Mouse (Mus musculus): ENCODE measurements at regions not wholly inside any gene's neighbourhood (a gene's known extent, or its start where the extent isn't known, plus 50 kb on each side); places are given as distances from the start of the nearest gene placed in this dataset.
"Not testable (repeated sequence)": the region's sequence is repeated elsewhere in the genome, so short reads cannot be mapped to it uniquely, and the experiment has no call there.

GRCm38 (mm10) chr2:10718366-10718765, 348.1 kb downstream of the Sfmbt2 start:
- DNase-seq (ENCODE audit: low spot score) (no peak), ATAC-seq (no peak)
- Histone ChIP-seq H3K9ac (replicated peaks; ENCODE audit: low read length) (no peak overlapping the region), H3K27me3 (ENCODE audit: insufficient read depth, low read length) (no peaks in the 10 kb centered on the region), H3K4me2 (ENCODE audit: low read depth, low read length) (no peak overlapping the region), H3K9me3 (ENCODE audit: low read length) (no peaks in the 10 kb centered on the region), H3K36me3 (ENCODE audit: insufficient read depth, low read length) (no peaks in the 10 kb centered on the region), H3K4me3 (ENCODE audit: low read length) (no peak overlapping the region), H3K27ac (no peak overlapping the region), H3K4me1 (ENCODE audit: insufficient read depth, low read length) (no peaks in the 10 kb centered on the region)
- no peak for TF ChIP-seq CTCF (IDR thresholded peaks at IDR 0.05; ENCODE audit: low read depth)
- 78% methylated on average over 5 of the region's 5 CpGs for WGBS

DNA sequence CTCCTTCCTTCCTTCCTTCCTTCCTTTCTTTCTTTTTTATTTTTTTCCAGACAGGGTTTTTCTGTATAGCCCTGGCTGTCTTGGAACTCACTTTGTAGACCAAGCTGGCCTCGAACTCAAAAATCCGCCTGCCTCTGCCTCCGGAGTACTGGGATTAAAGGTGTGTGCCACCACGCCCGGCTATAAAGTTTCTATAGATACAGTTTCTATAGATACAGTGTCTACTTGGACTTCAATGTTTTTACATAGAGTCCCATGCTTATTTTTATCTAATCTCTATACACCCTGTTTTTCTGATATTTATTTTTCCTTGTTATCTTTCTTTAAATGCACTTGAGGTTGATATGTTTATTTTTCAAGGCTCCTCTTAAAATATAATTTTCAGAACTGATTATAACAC, 364.0 kb downstream of the Sfmbt2 start:
- H3K36me3 ChIP-seq (ENCODE audit: insufficient read depth, low read length); H3K9ac ChIP-seq (replicated peaks; ENCODE audit: low read length); H3K27ac ChIP-seq; ATAC-seq; H3K27me3 ChIP-seq (ENCODE audit: insufficient read depth, low read length); H3K4me2 ChIP-seq (ENCODE audit: low read depth, low read length); H3K4me1 ChIP-seq (ENCODE audit: insufficient read depth, low read length); DNase-seq (ENCODE audit: low spot score); H3K4me3 ChIP-seq (ENCODE audit: low read length); H3K9me3 ChIP-seq (ENCODE audit: low read length): not testable (repeated sequence)
- 97% methylated on average over 5 of the region's 5 CpGs for WGBS

GRCm38 (mm10) chr2:10736696-10737457, 366.6 kb downstream of the Sfmbt2 start:
- Histone ChIP-seq H3K9ac (replicated peaks; ENCODE audit: low read length) (no peak overlapping the region), H3K27me3 (ENCODE audit: insufficient read depth, low read length) (0 out of 2 replicates have a peak, but pooled peaks cover 7% of the 10 kb centered on the region), H3K4me1 (ENCODE audit: insufficient read depth, low read length) (peaks cover 7% of the 10 kb centered on the region; the same call in 1 of the 2 replicates), H3K9me3 (ENCODE audit: low read length) (no peaks in the 10 kb centered on the region), H3K36me3 (ENCODE audit: insufficient read depth, low read length) (no peaks in the 10 kb centered on the region), H3K27ac (peak overlapping the region; percentile 27; the same call in 1 of the 2 replicates), H3K4me2 (ENCODE audit: low read depth, low read length) (peak overlapping the region; percentile 42), H3K4me3 (ENCODE audit: low read length) (peak overlapping the region; percentile 14)
- WGBS = 8% methylated on average over 13 of the region's 13 CpGs
- ATAC-seq = peak; percentile 86
- peak; percentile 76 for DNase-seq (ENCODE audit: low spot score)
- TF ChIP-seq CTCF (IDR thresholded peaks at IDR 0.05; ENCODE audit: low read depth) = no peak

GRCm38 (mm10) chr2:10737458-10737775, 367.1 kb downstream of the Sfmbt2 start:
- Histone ChIP-seq H3K9me3 (ENCODE audit: low read length) (no peaks in the 10 kb centered on the region), H3K4me2 (ENCODE audit: low read depth, low read length) (peak overlapping the region; percentile 42), H3K27me3 (ENCODE audit: insufficient read depth, low read length) (0 out of 2 replicates have a peak, but pooled peaks cover 7% of the 10 kb centered on the region), H3K27ac (peak overlapping the region; percentile 16; the same call in 1 of the 2 replicates), H3K9ac (replicated peaks; ENCODE audit: low read length) (no peak overlapping the region), H3K36me3 (ENCODE audit: insufficient read depth, low read length) (no peaks in the 10 kb centered on the region), H3K4me1 (ENCODE audit: insufficient read depth, low read length) (peaks cover 7% of the 10 kb centered on the region; the same call in 1 of the 2 replicates), H3K4me3 (ENCODE audit: low read length) (peak overlapping the region; percentile 14)
- WGBS = 22% methylated on average over 9 of the region's 9 CpGs
- DNase-seq (ENCODE audit: low spot score) = peak; percentile 81
- peak; percentile 96 for ATAC-seq
- TF ChIP-seq CTCF (IDR thresholded peaks at IDR 0.05; ENCODE audit: low read depth) = no peak

DNA sequence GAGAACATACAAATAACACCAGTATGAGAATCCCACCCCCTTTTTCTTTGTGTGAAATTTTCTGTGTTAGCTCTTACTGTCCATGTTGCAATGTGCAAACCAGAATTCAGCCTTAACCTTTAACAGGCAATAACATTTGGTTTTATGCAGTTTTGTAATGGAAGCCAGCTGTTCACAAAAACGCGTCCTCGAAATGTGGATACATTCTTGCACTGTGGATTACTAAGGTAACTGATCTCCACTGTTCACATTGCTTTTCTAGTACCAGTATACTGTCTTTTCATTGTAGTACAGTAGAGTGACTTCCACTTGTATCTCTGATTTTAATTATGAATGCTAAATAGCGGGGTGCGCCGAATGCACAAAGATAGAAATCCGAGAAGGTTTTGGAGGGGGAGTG, 374.8 kb downstream of the Sfmbt2 start:
- Histone ChIP-seq H3K36me3 (ENCODE audit: insufficient read depth, low read length) (no peaks in the 10 kb centered on the region), H3K9ac (replicated peaks; ENCODE audit: low read length) (no peak overlapping the region), H3K9me3 (ENCODE audit: low read length) (no peaks in the 10 kb centered on the region), H3K27ac (no peak overlapping the region), H3K27me3 (ENCODE audit: insufficient read depth, low read length) (no peaks in the 10 kb centered on the region), H3K4me3 (ENCODE audit: low read length) (no peak overlapping the region), H3K4me2 (ENCODE audit: low read depth, low read length) (no peak overlapping the region), H3K4me1 (ENCODE audit: insufficient read depth, low read length) (no peaks in the 10 kb centered on the region)
- TF ChIP-seq CTCF (IDR thresholded peaks at IDR 0.05; ENCODE audit: low read depth) = no peak
- 85% methylated on average over 7 of the region's 7 CpGs for WGBS
- DNase-seq (ENCODE audit: low spot score) (no peak), ATAC-seq (no peak)

DNA sequence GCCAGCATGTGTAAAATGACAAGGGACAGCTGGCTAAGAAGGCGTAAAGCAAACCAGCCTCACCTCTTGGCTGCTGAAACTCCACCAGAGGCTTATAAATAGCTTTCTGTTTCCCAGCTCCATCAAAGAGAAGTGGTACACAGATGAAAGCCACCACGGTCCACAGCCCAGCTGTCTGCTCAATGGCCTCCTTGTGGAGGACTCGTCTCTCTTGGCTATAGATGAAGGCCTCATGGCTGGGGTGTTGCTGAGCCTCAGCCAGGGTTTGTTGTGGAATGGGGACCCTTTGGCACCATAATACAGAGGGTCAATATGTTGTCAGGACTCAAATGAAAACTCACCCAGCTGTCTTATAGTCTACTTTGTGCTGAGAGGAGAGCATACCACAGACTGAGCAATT, 385.1 kb downstream of the Sfmbt2 start:
- Histone ChIP-seq H3K36me3 (ENCODE audit: insufficient read depth, low read length) (no peaks in the 10 kb centered on the region), H3K27me3 (ENCODE audit: insufficient read depth, low read length) (no peaks in the 10 kb centered on the region), H3K4me1 (ENCODE audit: insufficient read depth, low read length) (no peaks in the 10 kb centered on the region), H3K4me3 (ENCODE audit: low read length) (no peak overlapping the region), H3K4me2 (ENCODE audit: low read depth, low read length) (no peak overlapping the region), H3K9ac (replicated peaks; ENCODE audit: low read length) (no peak overlapping the region), H3K9me3 (ENCODE audit: low read length) (no peaks in the 10 kb centered on the region), H3K27ac (no peak overlapping the region)
- WGBS = 40% methylated on average over 3 of the region's 3 CpGs
- DNase-seq (ENCODE audit: low spot score) (peak; percentile 59), ATAC-seq (peak; percentile 95)
- peak; percentile 16; the same call in 1 of the 2 replicates for TF ChIP-seq CTCF (IDR thresholded peaks at IDR 0.05; ENCODE audit: low read depth)

DNA sequence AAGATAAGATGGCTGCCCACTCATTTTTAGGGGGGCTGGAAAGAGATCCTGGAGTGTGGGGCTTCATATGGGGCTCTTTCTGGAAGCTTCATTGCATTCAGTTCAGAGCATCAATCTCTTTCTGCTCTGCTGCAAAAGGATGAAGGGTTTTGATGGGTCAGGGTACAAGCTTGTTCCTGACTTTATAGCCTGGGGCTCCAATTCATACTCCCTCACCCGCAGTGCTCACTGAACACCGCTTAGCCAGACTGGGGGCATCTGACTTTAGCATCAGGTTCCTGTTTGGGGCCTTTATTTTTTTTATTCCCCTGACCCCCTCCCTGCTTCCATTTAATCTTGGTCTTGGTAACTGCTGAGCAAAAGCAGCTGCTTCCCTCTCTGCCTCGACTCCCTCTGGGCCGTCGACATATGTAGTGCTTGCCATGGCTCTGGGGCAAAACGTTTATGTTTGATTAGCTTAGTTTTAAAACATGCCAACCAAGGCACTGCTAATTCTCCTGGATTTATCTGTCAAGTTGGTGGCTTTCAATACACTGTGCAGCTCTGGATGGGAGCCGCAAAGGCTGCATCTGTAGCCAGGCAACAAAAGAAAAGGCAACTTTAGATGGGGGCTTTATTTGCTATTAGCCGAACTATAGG, 387.0 kb downstream of the Sfmbt2 start:
- peak; percentile 31 for DNase-seq (ENCODE audit: low spot score)
- Histone ChIP-seq H3K27me3 (ENCODE audit: insufficient read depth, low read length) (no peaks in the 10 kb centered on the region), H3K27ac (no peak overlapping the region), H3K36me3 (ENCODE audit: insufficient read depth, low read length) (no peaks in the 10 kb centered on the region), H3K9ac (replicated peaks; ENCODE audit: low read length) (no peak overlapping the region), H3K4me1 (ENCODE audit: insufficient read depth, low read length) (no peaks in the 10 kb centered on the region), H3K9me3 (ENCODE audit: low read length) (no peaks in the 10 kb centered on the region), H3K4me3 (ENCODE audit: low read length) (no peak overlapping the region), H3K4me2 (ENCODE audit: low read depth, low read length) (no peak overlapping the region)
- ATAC-seq = no peak
- 24% methylated on average over 8 of the region's 8 CpGs for WGBS
- TF ChIP-seq CTCF (IDR thresholded peaks at IDR 0.05; ENCODE audit: low read depth) = no peak
